Mouse (Mus musculus): Measurements from ENCODE around the gene Arid1b. TPM values are rescaled to one million over a fixed set of nuclear protein-coding genes. Genes with fewer than 3 reads are reported as not detected.
A peak's percentile ranks its signal among the peaks of the same experiment; 100 is the strongest.

Arid1b gene
- polyA plus RNA-seq, 1 experiment from 2014 or later = 4.8 TPM

- H3K36me3 ChIP-seq (ENCODE audit: control insufficient read depth, insufficient read depth) = no peaks in the 10 kb centered on the region
- H3K27me3 ChIP-seq (replicated peaks; ENCODE audit: control insufficient read depth, insufficient read depth, low read length) = no peaks in the 10 kb centered on the region
- no peak overlapping the region for H3K4me2 ChIP-seq (replicated peaks; ENCODE audit: low read depth)
- peaks cover 14% of the 10 kb centered on the region; the same call in 1 of the 2 replicates for H3K4me1 ChIP-seq (replicated peaks; ENCODE audit: control insufficient read depth, insufficient read depth, low read length)
- WGBS = 77% methylated on average over 10 of the region's 10 CpGs
- H3K9ac ChIP-seq (ENCODE audit: low read depth, low read length) = no peak overlapping the region
- TF ChIP-seq CTCF (IDR thresholded peaks at IDR 0.05; ENCODE audit: low read depth) = no peak
- H3K27ac ChIP-seq (ENCODE audit: low read depth, low read length) = no peak overlapping the region
- H3K9me3 ChIP-seq (ENCODE audit: control insufficient read depth) = no peaks in the 10 kb centered on the region
- no peak overlapping the region for H3K4me3 ChIP-seq (ENCODE audit: low read depth, low read length)
- ATAC-seq = no peak
These were observed 58.1 kb downstream of the Arid1b start for GRCm38 (mm10) chr17:5052091-5052799.

- peaks cover 19% of the 10 kb centered on the region; the same call in 1 of the 2 replicates for H3K4me1 ChIP-seq (replicated peaks; ENCODE audit: control insufficient read depth, insufficient read depth, low read length)
These were observed 58.7 kb downstream of the Arid1b start for GRCm38 (mm10) chr17:5052800-5053179.

GRCm38 (mm10) chr17:5053201-5053600 is 59.1 kb downstream of the Arid1b start:
- TF ChIP-seq CTCF (IDR thresholded peaks at IDR 0.05; ENCODE audit: low read depth) = no peak
- H3K36me3 ChIP-seq (ENCODE audit: control insufficient read depth, insufficient read depth) = no peaks in the 10 kb centered on the region
- H3K9me3 ChIP-seq (ENCODE audit: control insufficient read depth) = no peaks in the 10 kb centered on the region
- peak; percentile 81 for ATAC-seq
- H3K9ac ChIP-seq (ENCODE audit: low read depth, low read length) = 0 out of 2 replicates have a peak overlapping the region, but pooled peaks have one; percentile 4
- H3K27ac ChIP-seq (ENCODE audit: low read depth, low read length) = no peak overlapping the region
- H3K4me2 ChIP-seq (replicated peaks; ENCODE audit: low read depth) = peak overlapping the region; percentile 21; the same call in 1 of the 2 replicates
- no peak overlapping the region for H3K4me3 ChIP-seq (ENCODE audit: low read depth, low read length)
- no peaks in the 10 kb centered on the region for H3K27me3 ChIP-seq (replicated peaks; ENCODE audit: control insufficient read depth, insufficient read depth, low read length)
- H3K4me1 ChIP-seq (replicated peaks; ENCODE audit: control insufficient read depth, insufficient read depth, low read length) = peaks cover 21% of the 10 kb centered on the region; the same call in 1 of the 2 replicates
- 39% methylated on average over 16 of the region's 16 CpGs for WGBS

More at GRCm38 (mm10) chr17:5052800-5053179, 58.7 kb downstream of the Arid1b start:
- TF ChIP-seq CTCF (IDR thresholded peaks at IDR 0.05; ENCODE audit: low read depth) = no peak
- no peaks in the 10 kb centered on the region for H3K9me3 ChIP-seq (ENCODE audit: control insufficient read depth)
- no peak for ATAC-seq
- H3K27ac ChIP-seq (ENCODE audit: low read depth, low read length) = no peak overlapping the region
- 0 out of 2 replicates have a peak overlapping the region, but pooled peaks have one; percentile 4 for H3K9ac ChIP-seq (ENCODE audit: low read depth, low read length)
- no peak overlapping the region for H3K4me3 ChIP-seq (ENCODE audit: low read depth, low read length)
- 77% methylated on average over 4 of the region's 4 CpGs for WGBS
- 0 out of 2 replicates have a peak overlapping the region, but pooled peaks have one; percentile 21 for H3K4me2 ChIP-seq (replicated peaks; ENCODE audit: low read depth)
- H3K36me3 ChIP-seq (ENCODE audit: control insufficient read depth, insufficient read depth) = no peaks in the 10 kb centered on the region
- H3K27me3 ChIP-seq (replicated peaks; ENCODE audit: control insufficient read depth, insufficient read depth, low read length) = no peaks in the 10 kb centered on the region

- WGBS = 67% methylated on average over 6 of the region's 6 CpGs
- Histone ChIP-seq H3K27ac (ENCODE audit: low read depth, low read length) (no peak overlapping the region), H3K9ac (ENCODE audit: low read depth, low read length) (no peak overlapping the region), H3K36me3 (ENCODE audit: control insufficient read depth, insufficient read depth) (no peaks in the 10 kb centered on the region), H3K4me3 (ENCODE audit: low read depth, low read length) (no peak overlapping the region), H3K4me2 (replicated peaks; ENCODE audit: low read depth) (no peak overlapping the region), H3K27me3 (replicated peaks; ENCODE audit: control insufficient read depth, insufficient read depth, low read length) (no peaks in the 10 kb centered on the region), H3K4me1 (replicated peaks; ENCODE audit: control insufficient read depth, insufficient read depth, low read length) (peaks cover 25% of the 10 kb centered on the region; the same call in 1 of the 2 replicates), H3K9me3 (ENCODE audit: control insufficient read depth) (no peaks in the 10 kb centered on the region)
- no peak for TF ChIP-seq CTCF (IDR thresholded peaks at IDR 0.05; ENCODE audit: low read depth)
- no peak for ATAC-seq
These were observed 61.3 kb downstream of the Arid1b start for GRCm38 (mm10) chr17:5055412-5055811.

GRCm38 (mm10) chr17:5056654-5057053 is 62.5 kb downstream of the Arid1b start:
- 73% methylated on average over 4 of the region's 4 CpGs for WGBS
- Histone ChIP-seq H3K9me3 (ENCODE audit: control insufficient read depth) (no peaks in the 10 kb centered on the region), H3K4me3 (ENCODE audit: low read depth, low read length) (no peak overlapping the region), H3K27me3 (replicated peaks; ENCODE audit: control insufficient read depth, insufficient read depth, low read length) (no peaks in the 10 kb centered on the region), H3K4me1 (replicated peaks; ENCODE audit: control insufficient read depth, insufficient read depth, low read length) (peaks cover 28% of the 10 kb centered on the region; the same call in 1 of the 2 replicates), H3K4me2 (replicated peaks; ENCODE audit: low read depth) (no peak overlapping the region), H3K36me3 (ENCODE audit: control insufficient read depth, insufficient read depth) (no peaks in the 10 kb centered on the region), H3K27ac (ENCODE audit: low read depth, low read length) (no peak overlapping the region), H3K9ac (ENCODE audit: low read depth, low read length) (no peak overlapping the region)
- no peak for ATAC-seq
- TF ChIP-seq CTCF (IDR thresholded peaks at IDR 0.05; ENCODE audit: low read depth) = no peak

- no peak for ATAC-seq
- Histone ChIP-seq H3K4me2 (replicated peaks; ENCODE audit: low read depth) (no peak overlapping the region), H3K9me3 (ENCODE audit: control insufficient read depth) (no peaks in the 10 kb centered on the region), H3K36me3 (ENCODE audit: control insufficient read depth, insufficient read depth) (no peaks in the 10 kb centered on the region), H3K9ac (ENCODE audit: low read depth, low read length) (no peak overlapping the region), H3K27me3 (replicated peaks; ENCODE audit: control insufficient read depth, insufficient read depth, low read length) (no peaks in the 10 kb centered on the region), H3K4me1 (replicated peaks; ENCODE audit: control insufficient read depth, insufficient read depth, low read length) (peaks cover 28% of the 10 kb centered on the region; the same call in 1 of the 2 replicates), H3K4me3 (ENCODE audit: low read depth, low read length) (no peak overlapping the region), H3K27ac (ENCODE audit: low read depth, low read length) (no peak overlapping the region)
- TF ChIP-seq CTCF (IDR thresholded peaks at IDR 0.05; ENCODE audit: low read depth) = no peak
- 6% methylated on average over 4 of the region's 4 CpGs for WGBS
These were observed 63.2 kb downstream of the Arid1b start for GRCm38 (mm10) chr17:5057286-5057685.

Measured in intestine, postnatal 0 days (tissue).